Mouse (Mus musculus) kidney, adult 2 months (tissue): ENCODE results near the gene Myl3.

Source experiments
- CTCF ChIP-seq: fragments of 200-500 bp; conservative IDR thresholded peaks from 2 replicates; pipeline ENCODE4 v1.5.1; 2011; ENCODE audit warnings: low read depth, mild to moderate bottlenecking, control low read depth, low read length, moderate library complexity, mixed read lengths; ENCODE audit not compliant: insufficient read depth, insufficient read length
- POLR2A ChIP-seq: fragments of 200-500 bp; IDR thresholded peaks from one replicate; pipeline ENCODE4 v1.6.1; 2011; ENCODE audit warnings: low read depth, low read length, control low read depth

- TF ChIP-seq CTCF (no peak), POLR2A (no peak)
These were observed 45.2 kb upstream of the Myl3 start for GRCm38 (mm10) chr9:110696427-110696826.
